Mouse (Mus musculus) ES-E14 (cell line): ENCODE data around the gene Rab8b. TPM values are rescaled to one million over a fixed set of nuclear protein-coding genes. Genes with fewer than 3 reads are reported as not detected.

ENCODE experiments used
- DNase-seq: peaks from one replicate; pipeline ENCODE4 v3.0.0-alpha.2; 2013; ENCODE audit warnings: low read depth, low spot score
- H3K27ac ChIP-seq: 2 replicates; pipeline ENCODE4 v1.5.1; 2012; ENCODE audit warnings: low read depth, mild to moderate bottlenecking, low read length, moderate library complexity, mixed read lengths; ENCODE audit not compliant: poor library complexity, insufficient read depth, severe bottlenecking
- H3K36me3 ChIP-seq: 2 replicates; pipeline ENCODE4 v1.6.1; 2012; ENCODE audit warnings: mild to moderate bottlenecking, low read length, moderate library complexity, mixed read lengths; ENCODE audit not compliant: control insufficient read depth, poor library complexity, insufficient read depth, severe bottlenecking
- H3K4me1 ChIP-seq, 2 experiments: fragments of 150-350 bp in 1 of 2; sonication (generic) in 1 of 2; 2 replicates each; pipeline ENCODE4 v1.6.1; 2012; ENCODE audit warnings: low read length in 2 of 2, mild to moderate bottlenecking in 1 of 2, mixed read lengths in 1 of 2; ENCODE audit not compliant: control insufficient read depth in 2 of 2, insufficient read depth in 2 of 2, poor library complexity in 1 of 2
- H3K4me3 ChIP-seq, 2 experiments: fragments of 150-350 bp in 1 of 2; sonication (generic) in 1 of 2; 2 replicates each; pipeline ENCODE4 v1.5.1; 2012; ENCODE audit warnings: low read length in 2 of 2, low read depth in 1 of 2, mild to moderate bottlenecking in 1 of 2, mixed read lengths in 1 of 2; ENCODE audit not compliant: insufficient read depth in 1 of 2, poor library complexity in 1 of 2, severe bottlenecking in 1 of 2
- H3K9ac ChIP-seq: 2 replicates; pipeline ENCODE4 v1.6.1; 2012; ENCODE audit warnings: low read depth, mild to moderate bottlenecking, low read length, mixed read lengths; ENCODE audit not compliant: poor library complexity, insufficient read depth, severe bottlenecking
- H3K9me3 ChIP-seq: fragments of 150-350 bp; sonication (generic); 2 replicates; pipeline ENCODE4 v1.6.1; 2012; ENCODE audit warnings: low read depth, mild to moderate bottlenecking, low read length; ENCODE audit not compliant: control insufficient read depth, insufficient read depth
- CHD2 ChIP-seq: IDR thresholded peaks from 2 replicates; pipeline ENCODE4 v1.6.1; 2014; ENCODE audit warnings: mild to moderate bottlenecking, low read depth, low read length, inconsistent platforms
- HCFC1 ChIP-seq: IDR thresholded peaks from 2 replicates; pipeline ENCODE4 v1.6.1; 2012; ENCODE audit warnings: low read length, inconsistent platforms, borderline replicate concordance; ENCODE audit not compliant: insufficient read depth
- MAFK ChIP-seq: IDR thresholded peaks from 2 replicates; pipeline ENCODE4 v1.6.1; 2014; ENCODE audit warnings: mild to moderate bottlenecking, low read depth, low read length, inconsistent platforms; ENCODE audit not compliant: insufficient read depth
- ZC3H11A ChIP-seq: IDR thresholded peaks from 2 replicates; pipeline ENCODE4 v1.6.1; 2012; ENCODE audit warnings: low read depth, mild to moderate bottlenecking, inconsistent platforms, low read length, borderline replicate concordance
- ZNF384 ChIP-seq: IDR thresholded peaks from 2 replicates; pipeline ENCODE4 v1.6.1; 2012; ENCODE audit warnings: low read depth, low read length, inconsistent platforms
- in situ Hi-C, 2 experiments: fragments of 600-800 bp; cut with MboI; formaldehyde crosslinking; loops; one replicate each; pipeline ENCODE4 v1.15.1; 2025; ENCODE audit warnings: low sequenced_read_pairs in 2 of 2, inconsistent platforms in 1 of 2; ENCODE audit not compliant: unreplicated experiment in 2 of 2
- total RNA-seq: library from RNA; depleted of rRNA; stranded (reverse); fragments of 300-350 nt; gene quantifications from 2 replicates; pipeline ENCODE4 v1.2.3, GENCODE M21; 2012; rRNA removed

Gene Rab8b
- total RNA-seq, result 7.0 and 7.9 TPM in 2 replicates

DNA sequence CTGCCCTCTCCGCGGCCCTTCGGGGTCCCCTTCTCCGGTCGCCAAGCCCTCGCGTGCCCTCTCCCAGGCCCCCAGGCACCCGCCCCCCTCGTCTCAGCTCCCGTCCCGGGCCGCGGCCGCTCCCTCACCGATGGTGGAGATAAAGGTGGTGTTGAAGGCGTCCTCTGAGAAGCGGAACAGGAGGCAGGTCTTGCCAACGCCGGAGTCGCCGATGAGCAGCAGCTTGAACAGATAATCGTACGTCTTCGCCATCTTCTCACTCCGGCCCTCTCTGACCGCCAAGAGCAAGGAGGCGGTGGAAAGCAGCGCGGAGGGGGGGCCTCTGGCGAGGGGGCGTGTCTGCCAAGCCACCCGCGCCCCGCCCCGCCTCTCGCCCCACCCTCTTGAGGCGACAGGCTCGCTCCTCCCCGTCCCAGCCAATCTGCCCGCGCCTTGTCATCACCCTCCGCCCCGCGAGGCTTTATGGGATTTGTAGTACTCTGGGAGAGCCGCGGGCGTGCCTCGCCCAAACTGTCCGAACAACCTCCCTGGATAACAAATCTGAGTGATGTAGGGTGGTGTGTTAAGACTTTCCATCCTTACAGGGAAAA lies at the start of gene Rab8b:
TSS of gene Rab8b (minus strand) at position 306 of the 590 bp plus-strand sequence.
- Histone ChIP-seq H3K4me3 (peak within 1 kb of the TSS; percentile 93 to 98), H3K9me3 (no peaks in the 10 kb centered on the region), H3K4me1 (0 out of 4 replicates have a peak, but pooled peaks cover 0 to 2% of the 10 kb centered on the region in 2 experiments), H3K9ac (peak within 1 kb of the TSS; percentile 77), H3K27ac (no peak within 1 kb of the TSS), H3K36me3 (no peaks in the 10 kb centered on the region)
- DNase-seq, result peak; percentile 95
- in situ Hi-C loops, result no loop called here
- no peak for TF ChIP-seq MAFK
- TF ChIP-seq ZC3H11A, result no peak
- TF ChIP-seq CHD2, result no peak
- TF ChIP-seq ZNF384, result no peak
- peak; percentile 96 for TF ChIP-seq HCFC1

DNA sequence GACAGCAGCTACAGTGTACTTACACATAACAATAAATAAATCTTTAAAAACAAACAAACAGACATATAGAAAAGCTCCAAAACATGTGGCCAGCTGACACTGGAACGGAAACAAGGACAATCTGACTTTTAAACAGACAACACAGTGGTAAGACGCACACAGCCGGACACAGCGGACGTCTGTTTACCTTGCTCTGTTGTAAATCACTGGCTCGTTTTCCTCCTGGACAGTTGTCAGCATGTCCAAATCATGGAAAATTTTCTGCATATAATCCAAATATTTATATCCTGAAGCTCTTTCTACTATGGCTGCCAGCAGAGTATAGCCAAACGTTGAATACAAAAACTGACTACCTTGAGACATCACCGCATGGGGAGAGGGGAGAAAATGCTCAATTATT lies 48.0 kb upstream of the Rab8b start:
- Histone ChIP-seq H3K36me3 (no peaks in the 10 kb centered on the region), H3K4me1 (no peaks in the 10 kb centered on the region), H3K9me3 (no peaks in the 10 kb centered on the region), H3K9ac (no peak overlapping the region), H3K27ac (no peak overlapping the region), H3K4me3 (no peak overlapping the region)
- no peak for TF ChIP-seq HCFC1
- TF ChIP-seq ZC3H11A, result no peak
- TF ChIP-seq ZNF384, result no peak
- TF ChIP-seq MAFK, result no peak
- TF ChIP-seq CHD2, result no peak
- in situ Hi-C loops, result no loop called here
- no peak for DNase-seq

DNA sequence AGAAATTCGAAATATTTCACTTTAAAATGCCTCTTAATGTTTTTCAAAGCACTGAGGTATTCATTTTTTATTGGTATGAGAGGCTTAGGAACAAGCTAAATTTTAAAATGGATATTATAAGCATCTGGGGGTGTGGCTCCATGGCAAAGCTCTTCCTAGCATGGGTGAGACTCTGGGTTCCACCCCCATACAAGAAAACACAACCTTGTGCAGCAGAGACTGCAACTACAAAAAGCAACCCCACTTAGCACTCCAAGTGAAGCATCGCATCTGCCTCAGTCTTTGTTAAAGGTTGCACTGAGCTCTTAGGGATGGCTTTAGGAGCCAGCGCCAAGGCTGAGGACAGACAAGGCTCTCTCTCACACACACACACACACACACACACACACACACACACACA lies 42.0 kb upstream of the Rab8b start:
- no peaks in the 10 kb centered on the region for H3K4me1 ChIP-seq
- no peak for TF ChIP-seq MAFK
- no peak for TF ChIP-seq CHD2
- TF ChIP-seq ZC3H11A, result no peak
- TF ChIP-seq ZNF384, result no peak
- no peak for TF ChIP-seq HCFC1
- no peak overlapping the region for H3K4me3 ChIP-seq
- H3K9ac ChIP-seq, result no peak overlapping the region
- H3K36me3 ChIP-seq, result no peaks in the 10 kb centered on the region
- H3K9me3 ChIP-seq, result no peaks in the 10 kb centered on the region
- H3K27ac ChIP-seq, result no peak overlapping the region
- no peak for DNase-seq
- in situ Hi-C loops, result no loop called here

DNA sequence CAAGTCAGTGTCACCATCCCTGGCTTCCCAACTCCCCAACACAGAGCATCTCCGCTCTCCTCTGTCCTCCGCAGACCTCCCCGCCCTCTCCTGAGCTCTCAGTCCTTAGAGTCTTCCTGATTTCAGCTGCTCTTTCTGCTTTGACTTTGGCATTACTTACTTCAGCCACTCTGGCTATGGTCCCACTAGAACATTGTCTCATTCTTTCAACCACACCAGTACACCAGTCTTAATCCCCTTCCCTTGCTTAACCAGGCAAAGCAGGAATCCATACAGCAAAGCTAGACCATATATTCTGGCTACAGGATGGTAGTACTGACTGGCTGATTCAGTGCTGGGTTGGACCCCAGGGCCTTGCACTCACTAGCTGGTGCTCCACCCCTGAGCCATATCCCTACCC lies 38.0 kb upstream of the Rab8b start:
- no peak overlapping the region for H3K27ac ChIP-seq
- no peaks in the 10 kb centered on the region; the same call in 1 of the 2 replicates for H3K36me3 ChIP-seq
- DNase-seq, result no peak
- H3K9me3 ChIP-seq, result no peaks in the 10 kb centered on the region
- H3K4me1 ChIP-seq, result no peaks in the 10 kb centered on the region
- H3K4me3 ChIP-seq, result no peak overlapping the region
- no peak for TF ChIP-seq HCFC1
- no peak for TF ChIP-seq ZNF384
- no peak for TF ChIP-seq ZC3H11A
- no peak for TF ChIP-seq CHD2
- TF ChIP-seq MAFK, result no peak
- H3K9ac ChIP-seq, result no peak overlapping the region
- in situ Hi-C loops, result no loop called here

DNA sequence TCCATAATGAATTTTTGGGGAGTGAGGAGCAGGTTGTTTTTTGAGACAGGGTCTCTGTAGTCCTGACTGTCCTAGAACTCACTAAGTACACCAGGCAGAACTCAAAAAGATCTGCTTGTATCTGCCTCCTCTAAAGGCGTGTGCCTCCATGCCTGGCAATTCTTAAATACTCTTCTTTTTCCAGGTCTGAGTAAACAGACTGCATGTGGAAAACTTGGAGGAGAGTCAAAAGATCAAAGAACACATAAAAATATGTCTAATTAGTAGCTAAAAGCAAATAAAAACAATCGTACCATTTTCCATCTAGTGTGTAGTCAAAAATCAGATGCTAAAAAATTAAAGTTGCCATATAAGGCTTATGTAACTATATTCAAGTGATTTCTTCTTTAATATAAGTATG lies 33.4 kb upstream of the Rab8b start:
- DNase-seq, result no peak
- no peak overlapping the region for H3K9ac ChIP-seq
- H3K27ac ChIP-seq, result no peak overlapping the region
- no peak for TF ChIP-seq HCFC1
- TF ChIP-seq MAFK, result no peak
- TF ChIP-seq CHD2, result no peak
- no peak for TF ChIP-seq ZNF384
- TF ChIP-seq ZC3H11A, result no peak
- H3K4me1 ChIP-seq, result no peaks in the 10 kb centered on the region; a peak in 1 of 4 replicates
- in situ Hi-C loops, result no loop called here
- H3K36me3 ChIP-seq, result peaks cover 3% of the 10 kb centered on the region
- H3K9me3 ChIP-seq, result no peaks in the 10 kb centered on the region
- no peak overlapping the region for H3K4me3 ChIP-seq
